Mouse (Mus musculus) neural tube, embryonic 10.5 days (tissue): ENCODE results near the gene Map6.
A peak's percentile ranks its signal among the peaks of the same experiment; 100 is the strongest.

Experiments
- DNase-seq: peaks from one replicate; pipeline ENCODE4 v3.0.0-alpha.2; 2017; ENCODE audit warnings: low spot score; ENCODE audit errors: extremely low spot score

Gene Map6

GRCm38 (mm10) chr7:99267251-99267896 lies at the start of gene Map6:
Gene Map6, plus strand, starts transcription at chr7:99267447.
- no peak for DNase-seq

- DNase-seq: no peak
These were observed 43.0 kb upstream of the Map6 start for GRCm38 (mm10) chr7:99224225-99224624.

GRCm38 (mm10) chr7:99224648-99225190 lies 42.5 kb upstream of the Map6 start:
- no peak for DNase-seq

GRCm38 (mm10) chr7:99225421-99225820 lies 41.8 kb upstream of the Map6 start:
- DNase-seq: no peak

GRCm38 (mm10) chr7:99226662-99227061 lies 40.6 kb upstream of the Map6 start:
- DNase-seq: no peak

- no peak for DNase-seq
These were observed 40.0 kb upstream of the Map6 start for GRCm38 (mm10) chr7:99227267-99227666.

GRCm38 (mm10) chr7:99228825-99229224 lies 38.4 kb upstream of the Map6 start:
- DNase-seq: no peak

GRCm38 (mm10) chr7:99229411-99229810 lies 37.8 kb upstream of the Map6 start:
- peak; percentile 71 for DNase-seq

GRCm38 (mm10) chr7:99230061-99230747 lies 37.0 kb upstream of the Map6 start:
- DNase-seq: no peak

GRCm38 (mm10) chr7:99232571-99232970 lies 34.7 kb upstream of the Map6 start:
- no peak for DNase-seq

GRCm38 (mm10) chr7:99234916-99235315 lies 32.3 kb upstream of the Map6 start:
- DNase-seq: no peak

GRCm38 (mm10) chr7:99235657-99236056 lies 31.6 kb upstream of the Map6 start:
- DNase-seq: no peak

GRCm38 (mm10) chr7:99236888-99237660 lies 30.2 kb upstream of the Map6 start:
- DNase-seq: peak; percentile 56

GRCm38 (mm10) chr7:99238417-99238816 lies 28.8 kb upstream of the Map6 start, which contains the start of gene Mogat2:
Gene Mogat2, minus strand, starts transcription at chr7:99238619.
- DNase-seq: peak; percentile 51

GRCm38 (mm10) chr7:99242097-99242496 lies 25.1 kb upstream of the Map6 start:
- DNase-seq: no peak

GRCm38 (mm10) chr7:99248157-99248742 lies 19.0 kb upstream of the Map6 start:
- no peak for DNase-seq

- peak; percentile 52 for DNase-seq
These were observed 18.2 kb upstream of the Map6 start for GRCm38 (mm10) chr7:99248906-99249581.

- peak; percentile 57 for DNase-seq
These were observed 17.7 kb upstream of the Map6 start for GRCm38 (mm10) chr7:99249582-99249911.

GRCm38 (mm10) chr7:99250386-99250785 lies 16.9 kb upstream of the Map6 start:
- no peak for DNase-seq

GRCm38 (mm10) chr7:99255006-99255405 lies 12.2 kb upstream of the Map6 start:
- DNase-seq: no peak

GRCm38 (mm10) chr7:99261900-99262299 lies 5.3 kb upstream of the Map6 start:
- DNase-seq: no peak
